Mouse (Mus musculus) liver, postnatal 0 days (tissue): ENCODE measurements around the gene E2f4. TPM values are rescaled to one million over a fixed set of nuclear protein-coding genes. Genes with fewer than 3 reads are reported as not detected.
A peak's percentile ranks its signal among the peaks of the same experiment; 100 is the strongest.

Experiments
- ATAC-seq: fragments of 200-750 bp; cut with Nextera tagmentation; 2 replicates; pipeline ENCODE4 v1.8.0; 2017; ENCODE audit warnings: mild to moderate bottlenecking, moderate library complexity
- DNase-seq: peaks from one replicate; pipeline ENCODE4 v3.0.0-alpha.2; 2016
- H3K27ac ChIP-seq: fragments of 300-500 bp; sonication (generic); 2 replicates; pipeline ENCODE4 v1.5.1; 2014; ENCODE audit warnings: antibody characterized with exemption, moderate library complexity, mild to moderate bottlenecking, low read depth
- H3K27me3 ChIP-seq: fragments of 300-500 bp; sonication (generic); 2 replicates; pipeline ENCODE4 v1.6.1; 2014; ENCODE audit warnings: low read length, control low read depth, mixed read lengths; ENCODE audit not compliant: insufficient read depth
- H3K36me3 ChIP-seq: fragments of 300-500 bp; sonication (generic); replicated peaks from 2 replicates; pipeline ENCODE4 v1.6.1; 2014; ENCODE audit warnings: mild to moderate bottlenecking, control low read depth, low read length, moderate library complexity, mixed read lengths; ENCODE audit not compliant: insufficient read depth
- H3K4me1 ChIP-seq: fragments of 300-500 bp; sonication (generic); 2 replicates; pipeline ENCODE4 v1.6.1; 2014; ENCODE audit warnings: antibody characterized with exemption, mild to moderate bottlenecking, control low read depth; ENCODE audit not compliant: insufficient read depth
- H3K4me2 ChIP-seq: fragments of 300-500 bp; sonication (generic); 2 replicates; pipeline ENCODE4 v1.6.1; 2014; ENCODE audit warnings: low read depth, mild to moderate bottlenecking, low read length, moderate library complexity, mixed read lengths
- H3K4me3 ChIP-seq: fragments of 300-500 bp; sonication (generic); 2 replicates; pipeline ENCODE4 v1.5.1; 2014; ENCODE audit warnings: low read depth, low read length
- H3K9ac ChIP-seq: fragments of 300-500 bp; sonication (generic); replicated peaks from 2 replicates; pipeline ENCODE4 v1.6.1; 2014; ENCODE audit warnings: mild to moderate bottlenecking, moderate library complexity
- H3K9me3 ChIP-seq: fragments of 300-500 bp; sonication (generic); 2 replicates; pipeline ENCODE4 v1.6.1; 2016; ENCODE audit warnings: mild to moderate bottlenecking, control low read depth, low read length, mixed read lengths
- CTCF ChIP-seq: sonication (generic); IDR thresholded peaks from 2 replicates; pipeline ENCODE4 v1.5.1; 2016; ENCODE audit warnings: antibody characterized with exemption, low read depth
- EP300 ChIP-seq: IDR thresholded peaks from 2 replicates; pipeline ENCODE4 v1.6.1; 2016; ENCODE audit warnings: antibody characterized with exemption, low read depth, mild to moderate bottlenecking
- WGBS: fragments of 180-500 bp; shearing (Covaris S2); extraction: QIAGEN DNeasy Blood & Tissue Kit; methylation state at CpG from one replicate; pipeline ENCODE4 v1.1.7; 2014; ENCODE audit not compliant: insufficient replicate concordance; 5-methylcytosine and 5-hydroxymethylcytosine counted together
- polyA plus RNA-seq: library from polyadenylated mRNA; unstranded; fragments of >200 nt; fragmentation: Nextera tagmentation; extraction: Ambion mirVana; gene quantifications from 2 replicates; pipeline ENCODE4 v1.2.1, GENCODE M21; 2015

The E2f4 gene
- polyA plus RNA-seq, 1 experiment from 2014 or later, result 62.9 TPM

GRCm38 (mm10) chr8:105323183-105323582 lies 25.7 kb downstream of the E2f4 start:
- peaks cover 28% of the 10 kb centered on the region for H3K36me3 ChIP-seq
- peak; percentile 73 for ATAC-seq
- DNase-seq, result no peak
- H3K4me3 ChIP-seq, result peak overlapping the region; percentile 42
- H3K27me3 ChIP-seq, result no peaks in the 10 kb centered on the region
- peaks cover 30% of the 10 kb centered on the region for H3K4me1 ChIP-seq
- H3K4me2 ChIP-seq, result peak overlapping the region; percentile 81
- H3K27ac ChIP-seq, result peak overlapping the region; percentile 81
- WGBS, result 54% methylated on average over 4 of the region's 4 CpGs
- TF ChIP-seq CTCF, result no peak
- peak; percentile 90 for TF ChIP-seq EP300
- H3K9me3 ChIP-seq, result no peaks in the 10 kb centered on the region
- peak overlapping the region; percentile 59 for H3K9ac ChIP-seq

DNA sequence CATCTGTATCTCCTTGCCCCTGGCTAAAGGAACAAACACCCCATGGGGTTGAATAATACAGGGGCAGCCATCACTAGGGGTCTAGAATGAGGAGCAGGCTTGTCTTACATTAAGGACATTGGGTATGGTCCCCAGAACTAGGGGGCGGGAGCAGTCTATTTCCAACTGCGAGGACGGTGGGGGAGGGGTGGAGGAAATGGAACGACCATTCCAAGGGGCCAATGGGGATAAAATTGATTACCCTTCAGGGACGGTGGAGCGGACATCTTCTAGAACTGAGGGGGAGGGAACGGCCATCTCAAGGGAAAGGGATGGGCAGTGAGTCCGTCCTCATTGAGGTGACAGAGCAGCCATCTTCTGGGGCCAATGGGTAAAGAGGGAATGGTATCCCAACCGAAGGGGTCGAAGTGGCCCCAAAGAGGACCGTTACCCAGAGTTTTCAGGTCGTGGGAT lies 28.2 kb downstream of the E2f4 start:
- H3K4me1 ChIP-seq, result peaks cover 25% of the 10 kb centered on the region
- DNase-seq, result no peak
- H3K9me3 ChIP-seq, result no peaks in the 10 kb centered on the region
- no peak for TF ChIP-seq CTCF
- no peak for TF ChIP-seq EP300
- peak overlapping the region; percentile 80 for H3K27ac ChIP-seq
- H3K9ac ChIP-seq, result peak overlapping the region; percentile 84
- no peaks in the 10 kb centered on the region for H3K27me3 ChIP-seq
- H3K36me3 ChIP-seq, result peaks cover 38% of the 10 kb centered on the region
- ATAC-seq, result peak; percentile 22
- H3K4me3 ChIP-seq, result peak overlapping the region; percentile 76
- WGBS, result 0% methylated on average over 12 of the region's 12 CpGs
- H3K4me2 ChIP-seq, result peak overlapping the region; percentile 81

DNA sequence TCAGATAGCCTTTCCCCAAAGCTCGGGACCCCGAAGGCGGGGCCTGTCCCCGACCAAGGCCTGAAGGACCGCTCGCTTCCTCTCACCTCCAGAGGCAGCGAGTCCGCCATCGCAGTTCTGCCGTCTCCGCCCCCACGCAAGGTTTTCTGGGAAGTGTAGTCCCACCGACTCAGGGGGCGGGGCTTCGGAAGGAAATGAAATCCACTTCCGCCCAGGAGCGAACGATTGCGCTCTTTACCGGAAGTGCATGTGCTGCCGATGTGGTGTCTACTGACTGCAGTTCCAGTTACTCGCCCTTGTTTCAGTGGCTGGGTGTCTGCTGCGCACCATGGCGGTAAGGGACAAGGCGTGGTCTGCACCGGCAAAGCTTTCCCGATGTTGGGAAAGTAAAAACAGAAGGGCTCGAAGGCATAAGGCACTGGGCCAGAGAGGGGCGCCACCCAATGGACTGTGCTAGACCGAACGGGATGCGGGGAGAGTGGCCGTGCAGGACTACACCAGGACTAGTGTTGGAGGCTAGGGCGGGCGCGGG lies 28.7 kb downstream of the E2f4 start, which contains the start of the genes Lrrc29 and Tmem208:
Gene Lrrc29 (minus strand): TSS at position 138 of the 532 bp plus-strand sequence.
Gene Tmem208 (plus strand): TSS at position 214 of the 532 bp plus-strand sequence.
- Histone ChIP-seq H3K4me3 (peak within 1 kb of the TSS; percentile 76), H3K36me3 (peaks cover 42% of the 10 kb centered on the region), H3K4me2 (peak within 1 kb of the TSS; percentile 97), H3K9me3 (no peaks in the 10 kb centered on the region), H3K27me3 (no peaks in the 10 kb centered on the region), H3K9ac (peak within 1 kb of the TSS; percentile 84), H3K27ac (peak within 1 kb of the TSS; percentile 80), H3K4me1 (peaks cover 25% of the 10 kb centered on the region)
- 0% methylated on average over 36 of the region's 36 CpGs for WGBS
- DNase-seq, result peak; percentile 98
- peak; percentile 86 for ATAC-seq
- no peak for TF ChIP-seq EP300
- TF ChIP-seq CTCF, result peak; percentile 78

- H3K4me1 ChIP-seq, result peaks cover 25% of the 10 kb centered on the region
- H3K36me3 ChIP-seq, result peaks cover 48% of the 10 kb centered on the region
- H3K27ac ChIP-seq, result peak overlapping the region; percentile 80
Observed at GRCm38 (mm10) chr8:105326968-105327367, 29.5 kb downstream of the E2f4 start.

DNA sequence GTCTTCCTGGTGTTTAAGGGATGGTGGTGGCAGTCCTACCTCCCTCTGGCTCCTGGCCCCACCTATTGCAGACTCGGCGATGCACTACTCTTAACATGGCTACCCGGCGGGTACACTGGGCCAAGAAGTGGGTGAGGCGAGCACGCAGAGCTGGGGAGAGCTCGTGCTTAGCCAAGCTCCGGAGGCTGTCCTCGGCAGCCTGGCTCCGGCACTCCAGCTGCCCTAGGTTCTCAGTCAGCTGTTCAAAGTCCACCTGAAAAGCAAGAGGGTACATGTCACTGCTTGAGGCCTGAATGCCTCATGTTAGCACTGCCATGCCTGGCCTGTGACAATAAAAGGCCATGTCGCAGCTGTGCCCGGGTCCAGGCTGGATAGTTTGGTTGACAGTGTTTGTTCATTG lies 32.9 kb downstream of the E2f4 start:
- 89% methylated on average over 12 of the region's 12 CpGs for WGBS
- H3K4me1 ChIP-seq, result peaks cover 14% of the 10 kb centered on the region
- TF ChIP-seq EP300 (no peak), CTCF (no peak)
- DNase-seq (no peak), ATAC-seq (no peak)
- H3K27me3 ChIP-seq, result no peaks in the 10 kb centered on the region
- H3K27ac ChIP-seq, result no peak overlapping the region
- no peak overlapping the region for H3K9ac ChIP-seq
- no peak overlapping the region for H3K4me2 ChIP-seq
- no peak overlapping the region for H3K4me3 ChIP-seq
- peaks cover 44% of the 10 kb centered on the region for H3K36me3 ChIP-seq
- no peaks in the 10 kb centered on the region for H3K9me3 ChIP-seq

More at GRCm38 (mm10) chr8:105326968-105327367, 29.5 kb downstream of the E2f4 start:
- Histone ChIP-seq H3K9ac (peak overlapping the region; percentile 84), H3K27me3 (no peaks in the 10 kb centered on the region), H3K9me3 (no peaks in the 10 kb centered on the region), H3K4me3 (peak overlapping the region; percentile 76), H3K4me2 (peak overlapping the region; percentile 97)
- ATAC-seq (no peak), DNase-seq (no peak)
- no peak for TF ChIP-seq EP300
- no peak for TF ChIP-seq CTCF
- 22% methylated on average over 6 of the region's 6 CpGs for WGBS

DNA sequence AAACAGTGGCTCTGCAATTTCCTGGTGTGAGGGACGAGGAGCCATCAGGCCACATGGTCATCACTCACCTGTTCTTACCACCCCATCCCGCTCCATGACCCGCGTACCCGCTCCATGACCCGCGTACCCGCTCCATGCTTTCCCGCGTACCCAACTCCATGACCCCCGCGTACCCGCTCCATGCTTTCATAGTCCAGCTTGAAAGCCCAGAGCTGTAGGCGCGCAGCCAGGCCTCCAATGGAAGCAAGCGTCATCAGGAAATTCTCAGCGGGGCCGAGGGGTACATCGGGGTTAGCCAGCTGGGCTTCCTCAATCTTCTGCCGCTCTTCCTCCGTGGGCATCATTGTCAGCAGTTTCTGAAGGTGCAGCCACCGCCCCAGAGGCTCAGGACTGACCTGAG lies 34.0 kb downstream of the E2f4 start:
- H3K27me3 ChIP-seq, result no peaks in the 10 kb centered on the region
- H3K4me3 ChIP-seq, result no peak overlapping the region
- 88% methylated on average over 22 of the region's 22 CpGs for WGBS
- DNase-seq (no peak), ATAC-seq (no peak)
- H3K36me3 ChIP-seq, result peaks cover 48% of the 10 kb centered on the region
- no peak overlapping the region for H3K27ac ChIP-seq
- no peak overlapping the region for H3K9ac ChIP-seq
- no peak overlapping the region for H3K4me2 ChIP-seq
- no peaks in the 10 kb centered on the region for H3K9me3 ChIP-seq
- TF ChIP-seq EP300, result no peak
- TF ChIP-seq CTCF, result no peak
- H3K4me1 ChIP-seq, result peaks cover 10% of the 10 kb centered on the region

DNA sequence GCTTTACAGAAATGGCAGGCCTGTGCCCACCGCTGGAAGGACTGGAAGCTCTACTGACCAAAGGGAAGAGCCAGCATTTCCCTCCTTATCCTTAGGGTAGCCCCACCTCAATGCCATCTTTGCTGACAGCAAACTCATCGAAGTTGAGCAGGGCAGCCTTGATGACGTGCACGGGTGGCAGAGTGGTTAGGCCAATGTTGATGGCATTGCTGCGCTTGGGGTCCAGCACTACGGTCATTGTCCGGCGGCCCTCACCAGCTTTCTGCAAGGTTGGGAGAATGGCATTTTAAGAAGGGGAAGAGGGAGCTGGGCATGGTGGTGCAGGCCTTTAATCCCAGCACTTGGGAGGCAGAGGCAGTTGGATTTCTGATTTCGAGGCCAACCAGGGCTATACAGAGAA lies 34.5 kb downstream of the E2f4 start:
- H3K4me3 ChIP-seq, result no peak overlapping the region
- H3K27me3 ChIP-seq, result no peaks in the 10 kb centered on the region
- H3K27ac ChIP-seq, result no peak overlapping the region
- TF ChIP-seq CTCF (no peak), EP300 (no peak)
- no peak for DNase-seq
- no peak overlapping the region for H3K4me2 ChIP-seq
- 95% methylated on average over 9 of the region's 9 CpGs for WGBS
- H3K9ac ChIP-seq, result no peak overlapping the region
- no peak for ATAC-seq
- no peaks in the 10 kb centered on the region for H3K9me3 ChIP-seq
- peaks cover 6% of the 10 kb centered on the region for H3K4me1 ChIP-seq
- peaks cover 48% of the 10 kb centered on the region for H3K36me3 ChIP-seq
